Mouse (Mus musculus): ENCODE data around the gene Myo1c. TPM values are rescaled to one million over a fixed set of nuclear protein-coding genes. Genes with fewer than 3 reads are reported as not detected.

The Myo1c gene
- total and polyA plus RNA-seq, 2 experiments from 2014 or later: 8.2 to 21.0 TPM

GRCm38 (mm10) chr11:75619133-75619532 lies 31.2 kb upstream of the Myo1c start:
- no peaks in the 10 kb centered on the region for H3K9me3 ChIP-seq (ENCODE audit: low read length)
- no peak for ATAC-seq
- no peak for DNase-seq
- H3K36me3 ChIP-seq (ENCODE audit: insufficient read depth): peaks cover 60% of the 10 kb centered on the region
- H3K9ac ChIP-seq: no peak overlapping the region
- H3K4me2 ChIP-seq (ENCODE audit: low read depth): no peak overlapping the region
- no peak overlapping the region for H3K4me3 ChIP-seq (ENCODE audit: low read depth, low read length)
- 77% methylated on average over 5 of the region's 5 CpGs for WGBS
- no peak overlapping the region for H3K27ac ChIP-seq (ENCODE audit: low read depth, low read length)
- TF ChIP-seq CTCF (IDR thresholded peaks at IDR 0.05; ENCODE audit: low read depth): peak; percentile 49; the same call in 1 of the 2 replicates
- H3K27me3 ChIP-seq (ENCODE audit: insufficient read depth, low read length): no peaks in the 10 kb centered on the region
- H3K4me1 ChIP-seq (ENCODE audit: insufficient read depth): no peaks in the 10 kb centered on the region

DNA sequence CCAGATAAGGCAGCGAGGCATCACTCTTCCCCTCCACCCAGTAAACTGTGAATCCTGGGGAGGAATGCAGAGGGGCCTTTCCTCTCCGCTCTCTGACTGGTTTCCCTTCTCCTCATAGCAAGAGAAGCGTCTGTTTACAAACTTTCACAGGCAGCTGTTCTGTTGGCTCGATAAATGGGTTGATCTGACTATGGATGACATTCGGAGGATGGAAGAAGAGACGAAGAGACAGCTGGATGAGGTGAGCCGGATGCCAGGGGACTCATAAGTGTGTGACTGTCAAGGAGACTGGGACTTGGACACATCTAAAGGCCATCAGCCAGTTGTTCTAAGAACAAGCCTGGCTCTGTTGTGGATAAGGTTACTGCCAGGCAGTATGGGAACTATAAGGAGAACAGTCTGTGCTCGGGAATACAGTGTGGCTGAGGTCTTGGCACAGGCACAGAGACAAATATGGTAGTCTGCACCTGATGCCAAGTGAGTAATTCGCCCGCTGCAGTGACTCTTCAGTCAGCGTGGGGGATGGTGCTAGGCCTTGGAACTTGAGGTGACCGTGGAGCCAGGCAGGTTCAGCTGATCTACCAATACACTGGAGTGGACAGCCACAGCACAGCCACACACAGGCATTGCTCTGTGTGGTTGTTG lies 30.0 kb upstream of the Myo1c start:
- Histone ChIP-seq H3K9ac (no peak overlapping the region), H3K36me3 (ENCODE audit: insufficient read depth) (peaks cover 61% of the 10 kb centered on the region), H3K9me3 (ENCODE audit: low read length) (no peaks in the 10 kb centered on the region), H3K27ac (ENCODE audit: low read depth, low read length) (no peak overlapping the region), H3K4me2 (ENCODE audit: low read depth) (no peak overlapping the region), H3K27me3 (ENCODE audit: insufficient read depth, low read length) (no peaks in the 10 kb centered on the region), H3K4me1 (ENCODE audit: insufficient read depth) (no peaks in the 10 kb centered on the region), H3K4me3 (ENCODE audit: low read depth, low read length) (no peak overlapping the region)
- TF ChIP-seq CTCF (IDR thresholded peaks at IDR 0.05; ENCODE audit: low read depth): no peak
- DNase-seq: peak; percentile 25
- 77% methylated on average over 12 of the region's 12 CpGs for WGBS
- ATAC-seq: peak; percentile 45

DNA sequence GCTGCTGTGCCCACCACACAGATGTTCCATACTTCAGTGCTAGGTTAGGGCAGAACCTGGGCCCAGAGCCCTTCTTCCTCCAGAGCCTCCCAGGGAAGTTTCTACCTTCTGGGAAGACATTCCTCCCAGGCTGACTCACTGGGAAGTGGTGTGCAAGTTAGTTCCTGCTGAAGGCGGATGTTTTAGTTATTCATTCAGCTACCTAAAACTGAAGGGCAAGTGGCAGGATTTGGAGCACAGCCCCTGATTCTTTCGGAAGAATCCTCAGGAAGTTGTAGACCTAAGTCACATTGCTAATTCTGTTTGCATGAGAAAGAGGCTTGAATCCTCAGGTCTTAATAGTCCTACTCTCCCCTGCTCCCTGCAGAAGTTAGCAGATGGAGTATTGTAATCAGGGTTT lies 28.9 kb upstream of the Myo1c start:
- H3K4me3 ChIP-seq (ENCODE audit: low read depth, low read length): no peak overlapping the region
- ATAC-seq: no peak

GRCm38 (mm10) chr11:75622588-75623329 lies 27.5 kb upstream of the Myo1c start:
- H3K4me3 ChIP-seq (ENCODE audit: low read depth, low read length): no peak overlapping the region
- DNase-seq (no peak), ATAC-seq (no peak)
- no peak overlapping the region for H3K9ac ChIP-seq
- WGBS: 87% methylated on average over 2 of the region's 2 CpGs
- no peaks in the 10 kb centered on the region for H3K4me1 ChIP-seq (ENCODE audit: insufficient read depth)
- no peak overlapping the region for H3K4me2 ChIP-seq (ENCODE audit: low read depth)
- TF ChIP-seq CTCF (IDR thresholded peaks at IDR 0.05; ENCODE audit: low read depth): no peak
- no peaks in the 10 kb centered on the region for H3K27me3 ChIP-seq (ENCODE audit: insufficient read depth, low read length)
- peaks cover 86% of the 10 kb centered on the region for H3K36me3 ChIP-seq (ENCODE audit: insufficient read depth)
- H3K27ac ChIP-seq (ENCODE audit: low read depth, low read length): no peak overlapping the region
- no peaks in the 10 kb centered on the region for H3K9me3 ChIP-seq (ENCODE audit: low read length)

More for the DNA sequence above, 28.9 kb upstream of the Myo1c start:
- Histone ChIP-seq H3K9ac (no peak overlapping the region), H3K27me3 (ENCODE audit: insufficient read depth, low read length) (no peaks in the 10 kb centered on the region), H3K36me3 (ENCODE audit: insufficient read depth) (peaks cover 72% of the 10 kb centered on the region), H3K4me1 (ENCODE audit: insufficient read depth) (no peaks in the 10 kb centered on the region), H3K9me3 (ENCODE audit: low read length) (no peaks in the 10 kb centered on the region), H3K27ac (ENCODE audit: low read depth, low read length) (no peak overlapping the region), H3K4me2 (ENCODE audit: low read depth) (no peak overlapping the region)
- TF ChIP-seq CTCF (IDR thresholded peaks at IDR 0.05; ENCODE audit: low read depth): no peak
- 87% methylated on average over 2 of the region's 2 CpGs for WGBS
- DNase-seq: no peak

DNA sequence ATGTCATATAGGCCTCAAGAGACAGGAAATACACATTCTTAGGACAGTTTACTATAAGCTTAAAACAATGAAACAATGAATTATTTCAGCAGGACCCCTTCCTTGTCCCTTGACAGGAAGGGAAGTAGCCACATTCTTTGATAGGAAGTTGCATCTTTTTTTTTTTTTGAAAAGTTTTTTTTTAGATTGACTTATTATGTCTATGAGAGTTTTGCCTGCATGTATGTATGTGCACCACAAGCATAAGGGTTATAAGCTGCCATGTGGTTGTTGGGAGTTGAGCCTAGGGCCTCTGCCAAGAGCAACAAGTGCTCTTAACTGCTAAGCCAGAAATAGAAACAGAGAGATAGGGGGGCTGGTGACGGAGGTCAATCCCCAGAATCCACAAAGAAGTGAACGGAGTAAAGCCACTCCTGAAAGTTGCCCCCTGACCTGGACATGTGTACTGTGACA lies 26.2 kb upstream of the Myo1c start:
- Histone ChIP-seq H3K9ac (no peak overlapping the region), H3K4me2 (ENCODE audit: low read depth) (no peak overlapping the region), H3K4me3 (ENCODE audit: low read depth, low read length) (no peak overlapping the region), H3K9me3 (ENCODE audit: low read length) (no peaks in the 10 kb centered on the region), H3K36me3 (ENCODE audit: insufficient read depth) (peaks cover 87% of the 10 kb centered on the region), H3K27me3 (ENCODE audit: insufficient read depth, low read length) (no peaks in the 10 kb centered on the region), H3K27ac (ENCODE audit: low read depth, low read length) (no peak overlapping the region), H3K4me1 (ENCODE audit: insufficient read depth) (no peaks in the 10 kb centered on the region)
- no peak for TF ChIP-seq CTCF (IDR thresholded peaks at IDR 0.05; ENCODE audit: low read depth)
- 72% methylated on average over 2 of the region's 2 CpGs for WGBS
- no peak for DNase-seq
- no peak for ATAC-seq

GRCm38 (mm10) chr11:75625820-75626219 lies 24.5 kb upstream of the Myo1c start:
- H3K4me1 ChIP-seq (ENCODE audit: insufficient read depth): peaks cover 5% of the 10 kb centered on the region; the same call in 1 of the 2 replicates
- no peaks in the 10 kb centered on the region for H3K9me3 ChIP-seq (ENCODE audit: low read length)
- no peak for DNase-seq
- H3K36me3 ChIP-seq (ENCODE audit: insufficient read depth): peaks cover 70% of the 10 kb centered on the region
- no peak for TF ChIP-seq CTCF (IDR thresholded peaks at IDR 0.05; ENCODE audit: low read depth)
- H3K4me3 ChIP-seq (ENCODE audit: low read depth, low read length): no peak overlapping the region
- H3K27ac ChIP-seq (ENCODE audit: low read depth, low read length): no peak overlapping the region
- no peak overlapping the region for H3K9ac ChIP-seq
- WGBS: 85% methylated on average over 4 of the region's 4 CpGs
- H3K27me3 ChIP-seq (ENCODE audit: insufficient read depth, low read length): no peaks in the 10 kb centered on the region
- no peak for ATAC-seq
- no peak overlapping the region for H3K4me2 ChIP-seq (ENCODE audit: low read depth)

DNA sequence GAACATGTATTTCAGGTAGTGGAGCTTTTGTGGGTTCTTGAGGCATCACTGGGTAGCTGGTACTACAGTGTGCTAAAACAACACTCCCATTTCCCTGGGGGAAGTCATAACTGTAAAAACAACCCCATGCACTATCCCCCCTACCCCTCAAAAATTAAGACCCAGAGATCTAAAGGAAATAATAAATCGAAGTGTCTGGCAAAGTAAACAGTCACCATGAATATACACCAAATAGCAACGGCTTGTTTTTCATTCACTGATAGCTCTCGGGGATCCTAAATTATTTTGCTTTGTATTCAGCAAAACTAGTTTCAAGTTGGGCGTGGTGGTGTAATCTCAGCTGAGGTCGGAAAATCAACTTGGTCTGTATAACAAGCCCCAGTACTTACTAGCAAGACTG lies 20.2 kb upstream of the Myo1c start:
- H3K4me2 ChIP-seq (ENCODE audit: low read depth): peak overlapping the region; percentile 63
- no peaks in the 10 kb centered on the region for H3K9me3 ChIP-seq (ENCODE audit: low read length)
- peaks cover 46% of the 10 kb centered on the region for H3K36me3 ChIP-seq (ENCODE audit: insufficient read depth)
- 15% methylated on average over 5 of the region's 5 CpGs for WGBS
- H3K4me3 ChIP-seq (ENCODE audit: low read depth, low read length): peak overlapping the region; percentile 66
- peak overlapping the region; percentile 76 for H3K27ac ChIP-seq (ENCODE audit: low read depth, low read length)
- no peak for TF ChIP-seq CTCF (IDR thresholded peaks at IDR 0.05; ENCODE audit: low read depth)
- peaks cover 11% of the 10 kb centered on the region; the same call in 1 of the 2 replicates for H3K4me1 ChIP-seq (ENCODE audit: insufficient read depth)
- H3K9ac ChIP-seq: peak overlapping the region; percentile 65
- ATAC-seq (no peak; the same call in 1 of the 2 replicates), DNase-seq (no peak)
- no peaks in the 10 kb centered on the region for H3K27me3 ChIP-seq (ENCODE audit: insufficient read depth, low read length)

Measured in forebrain, postnatal 0 days (tissue).